Mouse (Mus musculus) spleen, adult 2 months (tissue): ENCODE data around the gene Pdhx. TPM values are rescaled to one million over a fixed set of nuclear protein-coding genes. Genes with fewer than 3 reads are reported as not detected.

Experiments
- DNase-seq, 2 experiments: peaks; one replicate each; pipeline versions ENCODE4 v3.0.0 to v3.0.0-alpha.2; 2012 to 2021; ENCODE audit warnings: low spot score in 2 of 2, low read depth in 1 of 2
- H3K27ac ChIP-seq: fragments of 200-500 bp; 2 replicates; pipeline ENCODE4 v1.5.1; 2012; ENCODE audit warnings: low read length, inconsistent platforms; ENCODE audit not compliant: insufficient read depth
- H3K27me3 ChIP-seq: fragments of 200-500 bp; 2 replicates; pipeline ENCODE4 v1.6.1; 2012; ENCODE audit warnings: mild to moderate bottlenecking, moderate library complexity, low read length, inconsistent platforms; ENCODE audit not compliant: control insufficient read depth, insufficient read depth
- H3K36me3 ChIP-seq: fragments of 200-500 bp; 2 replicates; pipeline ENCODE4 v1.6.1; 2012; ENCODE audit warnings: mild to moderate bottlenecking, low read length, inconsistent platforms; ENCODE audit not compliant: control insufficient read depth, insufficient read depth
- H3K4me1 ChIP-seq: fragments of 200-500 bp; 2 replicates; pipeline ENCODE4 v1.6.1; 2011; ENCODE audit warnings: inconsistent platforms; ENCODE audit not compliant: control insufficient read depth, insufficient read depth, insufficient read length
- H3K4me3 ChIP-seq: fragments of 200-500 bp; 2 replicates; pipeline ENCODE4 v1.5.1; 2011; ENCODE audit warnings: mild to moderate bottlenecking, inconsistent platforms; ENCODE audit not compliant: insufficient read depth, insufficient read length; ENCODE audit errors: extremely low read depth
- CTCF ChIP-seq: fragments of 200-500 bp; IDR thresholded peaks from 2 replicates; pipeline ENCODE4 v1.5.1; 2011; ENCODE audit warnings: mild to moderate bottlenecking, inconsistent platforms; ENCODE audit not compliant: insufficient read depth, insufficient read length, insufficient replicate concordance; ENCODE audit errors: extremely low read depth
- POLR2A ChIP-seq: fragments of 200-500 bp; IDR thresholded peaks from 2 replicates; pipeline ENCODE4 v1.6.1; 2011; ENCODE audit warnings: low read depth, low read length, inconsistent platforms
- WGBS: fragments of 180-500 bp; shearing (Covaris S2); methylation state at CpG from one replicate; pipeline ENCODE4 v1.1.7; 2018; 5-methylcytosine and 5-hydroxymethylcytosine counted together
- polyA plus RNA-seq: library from polyadenylated mRNA; depleted of rRNA; stranded (reverse); fragments of >200 nt; gene quantifications from 2 replicates; pipeline ENCODE4 v1.2.3, GENCODE M21; 2012; rRNA removed

The Pdhx gene
- polyA plus RNA-seq, 1 experiment = 4.7 TPM

GRCm38 (mm10) chr2:102972575-102972974, 100.7 kb downstream of the Pdhx start:
- 41% methylated on average over 5 of the region's 5 CpGs for WGBS
- Histone ChIP-seq H3K27me3 (no peaks in the 10 kb centered on the region), H3K36me3 (no peaks in the 10 kb centered on the region), H3K4me3 (no peak overlapping the region), H3K27ac (no peak overlapping the region), H3K4me1 (peaks cover 12% of the 10 kb centered on the region)
- no peak for DNase-seq
- TF ChIP-seq CTCF (no peak), POLR2A (no peak)

- no peaks in the 10 kb centered on the region for H3K36me3 ChIP-seq
- H3K27ac ChIP-seq = no peak overlapping the region
- TF ChIP-seq CTCF = no peak
- TF ChIP-seq POLR2A = no peak
- peaks cover 13% of the 10 kb centered on the region for H3K4me1 ChIP-seq
- no peaks in the 10 kb centered on the region for H3K27me3 ChIP-seq
- no peak overlapping the region for H3K4me3 ChIP-seq
- DNase-seq = no peak
Measured at GRCm38 (mm10) chr2:102971951-102972350, 101.4 kb downstream of the Pdhx start.

Other genes with a start within 250 kb of the Pdhx start
- 35.3 TPM in 2 replicates for gene Cd44, start 171.8 kb downstream of the Pdhx start, polyA plus RNA-seq
- gene Apip, start 162 bp upstream of the Pdhx start, polyA plus RNA-seq = 7.1 and 7.4 TPM in 2 replicates
- 1.9 and 3.2 TPM in 2 replicates for gene Ehf, start 229.8 kb upstream of the Pdhx start, polyA plus RNA-seq